Mouse (Mus musculus) ovary, postnatal 36 days (tissue): ENCODE results near the gene Rasgef1c.
A peak's percentile ranks its signal among the peaks of the same experiment; 100 is the strongest.

Source experiments
- DNase-seq: peaks from one replicate; pipeline ENCODE4 v3.0.0; 2022; ENCODE audit warnings: low spot score, mixed read lengths

Gene Rasgef1c

GRCm38 (mm10) chr11:49901659-49902458, at the start of gene Rasgef1c:
TSS of gene Rasgef1c (plus strand) at chr11:49901835.
- peak; percentile 75 for DNase-seq

- DNase-seq: no peak
Observed at GRCm38 (mm10) chr11:49855144-49855543, 46.5 kb upstream of the Rasgef1c start.

GRCm38 (mm10) chr11:49861139-49861538, 40.5 kb upstream of the Rasgef1c start:
- no peak for DNase-seq

GRCm38 (mm10) chr11:49863926-49864325, 37.7 kb upstream of the Rasgef1c start:
- DNase-seq: no peak

DNA sequence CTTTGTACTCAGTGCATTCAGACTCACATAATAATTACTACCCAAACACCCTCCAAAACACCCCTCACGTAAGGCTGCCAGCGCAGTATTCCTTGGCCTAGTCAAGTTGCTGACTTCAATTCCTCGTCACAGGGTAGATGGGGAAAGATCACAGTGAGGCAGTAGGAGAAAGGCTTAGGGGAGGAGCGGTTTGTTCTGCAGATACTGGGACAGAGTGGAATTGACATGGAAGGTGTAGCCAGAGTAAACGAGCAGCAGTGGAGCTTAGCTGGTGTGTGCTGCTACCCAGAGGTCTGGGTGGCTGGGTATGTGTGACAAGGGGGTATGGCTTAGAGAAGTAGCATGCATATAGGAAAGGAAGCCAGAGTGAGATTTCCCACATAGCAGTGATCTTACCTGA, 34.3 kb upstream of the Rasgef1c start:
- no peak for DNase-seq

DNA sequence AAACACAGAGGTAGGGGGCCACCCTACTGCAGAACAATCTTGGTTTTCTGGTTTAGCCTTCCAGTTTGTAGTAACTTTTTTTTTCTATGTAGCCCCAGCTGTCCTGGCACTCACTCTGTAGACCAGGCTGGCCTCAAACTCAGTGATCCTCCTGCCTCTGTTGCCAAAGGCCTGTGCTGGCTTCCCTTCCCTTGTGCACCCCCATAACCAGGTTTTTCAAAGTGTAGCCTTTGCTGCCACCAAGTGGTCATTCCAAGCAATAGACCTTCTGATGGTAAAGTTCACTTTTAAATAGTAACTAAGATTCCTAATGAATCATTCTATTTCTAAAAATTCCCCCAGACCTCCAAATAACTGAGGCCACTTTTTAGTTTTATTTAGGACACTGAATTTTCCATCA, 31.9 kb upstream of the Rasgef1c start:
- DNase-seq: peak; percentile 30

DNA sequence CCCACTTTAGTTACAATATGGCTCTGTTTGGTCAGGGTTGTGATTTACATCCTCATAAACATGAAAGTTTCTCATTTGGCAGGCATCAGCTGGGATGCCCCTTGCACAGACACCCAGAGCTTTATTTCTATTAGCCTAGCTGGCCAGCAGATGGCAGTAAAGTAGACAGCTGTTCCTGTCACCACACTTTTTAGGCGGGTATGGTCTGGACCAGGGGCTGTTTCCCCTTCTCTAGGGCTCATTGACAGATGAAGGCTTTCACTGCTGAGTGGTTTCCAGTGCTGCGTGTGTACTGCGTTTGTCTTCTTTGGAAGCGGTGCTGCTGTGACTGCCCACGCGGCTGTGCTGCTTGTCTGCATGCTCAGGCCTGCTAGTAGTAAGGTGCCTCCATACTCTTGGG, 29.7 kb upstream of the Rasgef1c start:
- DNase-seq: no peak

GRCm38 (mm10) chr11:49872779-49873178, 28.9 kb upstream of the Rasgef1c start:
- DNase-seq: no peak

DNA sequence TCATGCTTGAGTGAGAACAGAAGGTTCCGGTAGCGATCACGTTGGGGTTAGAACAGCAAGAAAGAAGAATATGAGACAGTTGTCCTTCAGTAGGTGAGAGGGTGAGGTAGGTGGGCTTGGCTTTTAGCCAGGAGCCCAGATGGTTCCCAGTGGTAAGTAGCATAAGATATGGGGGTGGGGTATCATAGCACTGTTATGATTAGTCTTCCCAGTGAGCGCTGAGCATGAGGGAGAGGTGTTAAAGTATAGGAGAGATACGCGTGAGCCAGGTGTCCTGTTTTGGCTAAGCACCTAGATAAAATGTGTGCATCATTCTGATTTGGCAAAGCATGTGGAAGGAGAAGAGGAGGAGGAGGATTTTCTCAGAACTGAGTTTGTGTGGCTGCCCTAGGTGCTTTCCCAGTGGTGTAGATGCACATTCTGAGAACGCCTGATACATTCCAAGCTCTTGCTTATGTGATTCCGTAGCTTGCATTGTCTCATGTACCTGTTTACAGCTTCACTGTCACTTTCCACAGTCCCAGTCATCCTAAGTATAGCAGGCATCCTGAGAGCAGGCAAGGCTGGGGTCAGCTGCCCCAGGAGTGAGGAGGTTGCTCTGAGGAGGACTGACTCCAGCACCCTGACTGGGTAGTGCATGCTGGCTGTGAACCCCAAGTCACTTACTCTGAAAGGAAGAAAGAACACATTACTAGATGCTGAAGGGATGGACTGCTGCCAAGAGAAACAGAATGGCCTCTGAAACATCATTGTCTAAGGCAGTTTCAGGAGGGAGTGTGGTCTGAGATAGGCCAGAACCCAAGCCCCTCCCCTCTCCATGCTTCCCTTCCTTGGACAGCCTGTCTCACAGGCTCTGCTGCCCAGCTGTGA, 24.5 kb upstream of the Rasgef1c start:
- DNase-seq: no peak

DNA sequence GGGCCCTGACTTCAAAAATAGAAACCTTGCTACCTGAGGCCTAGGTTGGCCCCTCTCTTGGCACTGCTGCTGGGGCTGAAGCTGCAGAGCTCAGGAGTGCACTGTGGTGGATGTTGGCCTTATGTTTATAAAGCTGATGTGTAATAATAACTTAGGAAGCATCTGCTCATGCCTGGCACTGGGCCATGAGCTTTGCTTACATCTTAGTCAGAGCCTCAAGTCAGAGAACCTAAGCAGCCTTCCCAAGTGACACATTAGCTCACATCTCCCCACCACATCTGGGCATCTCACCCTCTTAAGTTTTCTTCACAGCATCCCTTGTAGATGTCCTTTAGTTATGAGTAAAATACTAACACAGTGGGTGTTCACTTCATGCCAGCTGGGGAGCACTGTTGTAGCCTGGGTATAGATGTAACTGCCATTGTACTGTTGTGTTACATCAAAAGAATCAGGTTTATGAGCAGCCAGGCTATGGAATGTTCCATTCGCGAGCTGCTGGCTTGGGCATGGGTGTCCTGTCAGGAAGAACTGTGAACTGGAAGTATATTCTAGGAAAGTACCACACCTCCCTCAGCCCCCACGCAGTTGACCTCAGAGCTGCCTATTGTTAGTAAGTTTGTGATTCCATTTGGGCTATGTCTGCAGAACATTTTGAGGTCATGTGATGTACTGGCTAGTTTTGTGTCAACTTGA, 21.5 kb upstream of the Rasgef1c start:
- DNase-seq: no peak

DNA sequence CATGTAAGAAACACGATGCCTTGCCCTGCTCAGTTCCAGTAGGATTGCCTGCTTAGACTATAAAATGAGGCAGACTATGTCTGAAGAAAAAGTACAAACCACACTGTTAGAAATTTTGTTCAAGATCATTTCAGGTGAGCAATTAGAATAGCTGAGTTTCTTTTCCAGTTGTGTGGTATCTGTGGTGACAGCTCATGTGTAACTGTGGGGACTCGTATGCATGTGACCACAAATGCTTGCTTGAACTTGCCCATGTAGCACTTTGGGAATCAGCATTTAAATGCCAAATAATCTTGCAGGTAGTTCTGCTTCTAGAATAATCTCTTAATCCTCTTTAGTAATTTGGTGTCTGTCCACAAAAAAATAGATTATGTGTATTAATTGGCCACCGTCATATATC, 18.2 kb upstream of the Rasgef1c start:
- DNase-seq: no peak

DNA sequence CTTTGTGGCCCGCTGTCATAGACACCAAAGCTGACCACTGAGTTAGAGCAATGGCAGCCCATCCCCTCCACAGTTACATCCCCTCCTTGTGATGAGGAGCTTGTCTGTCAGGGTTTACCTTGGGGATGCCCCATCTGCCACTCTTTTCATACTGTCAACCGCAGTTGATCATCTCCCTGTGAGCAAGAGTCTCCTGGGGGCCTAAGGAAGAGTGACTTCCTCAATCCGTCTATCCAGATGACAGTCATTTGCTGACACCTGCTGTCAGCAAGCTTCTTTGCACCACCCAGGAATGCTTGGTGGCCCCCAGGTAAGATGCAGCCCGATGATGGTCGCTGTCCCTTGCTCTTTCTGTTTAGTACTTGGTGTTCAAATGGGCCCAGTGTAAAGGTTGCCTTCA, 13.2 kb upstream of the Rasgef1c start:
- DNase-seq: no peak

DNA sequence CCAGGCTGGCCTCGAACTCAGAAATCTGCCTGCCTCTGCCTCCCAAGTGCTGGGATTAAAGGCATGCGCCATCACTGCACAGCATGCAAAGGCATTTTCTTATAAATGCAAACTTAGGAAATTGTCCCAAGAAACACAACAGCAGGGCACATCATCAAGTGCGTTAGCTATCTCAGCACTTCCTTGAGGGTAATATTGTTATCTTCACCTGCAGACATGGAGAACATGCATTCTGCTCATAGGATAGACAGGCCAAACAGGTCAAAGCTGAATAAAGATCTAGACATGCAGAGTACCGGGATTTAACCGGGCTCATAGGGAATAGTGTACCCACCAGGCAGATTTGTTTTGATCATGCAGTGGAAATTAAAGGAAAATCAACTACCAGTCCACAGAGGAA, 9.6 kb upstream of the Rasgef1c start:
- DNase-seq: no peak

DNA sequence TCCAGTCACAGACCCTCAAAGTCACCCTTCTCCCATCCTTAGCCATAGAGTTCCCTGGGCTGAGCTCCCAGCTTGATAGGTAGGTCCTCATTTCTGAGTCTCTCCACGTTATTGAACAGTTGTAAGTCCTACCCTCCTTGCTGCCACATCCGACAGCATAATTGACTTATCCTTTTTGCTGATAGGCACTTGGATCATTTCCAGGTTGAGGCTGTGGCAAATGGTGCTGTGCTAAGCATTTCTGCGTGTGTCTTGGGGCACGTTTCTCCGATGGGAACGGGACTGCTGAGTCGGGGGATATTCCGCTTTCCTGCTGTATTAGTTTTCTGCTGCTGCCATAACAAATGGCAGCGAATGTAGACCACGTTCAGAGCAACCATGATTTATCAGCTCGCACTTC, 7.8 kb upstream of the Rasgef1c start:
- no peak for DNase-seq

DNA sequence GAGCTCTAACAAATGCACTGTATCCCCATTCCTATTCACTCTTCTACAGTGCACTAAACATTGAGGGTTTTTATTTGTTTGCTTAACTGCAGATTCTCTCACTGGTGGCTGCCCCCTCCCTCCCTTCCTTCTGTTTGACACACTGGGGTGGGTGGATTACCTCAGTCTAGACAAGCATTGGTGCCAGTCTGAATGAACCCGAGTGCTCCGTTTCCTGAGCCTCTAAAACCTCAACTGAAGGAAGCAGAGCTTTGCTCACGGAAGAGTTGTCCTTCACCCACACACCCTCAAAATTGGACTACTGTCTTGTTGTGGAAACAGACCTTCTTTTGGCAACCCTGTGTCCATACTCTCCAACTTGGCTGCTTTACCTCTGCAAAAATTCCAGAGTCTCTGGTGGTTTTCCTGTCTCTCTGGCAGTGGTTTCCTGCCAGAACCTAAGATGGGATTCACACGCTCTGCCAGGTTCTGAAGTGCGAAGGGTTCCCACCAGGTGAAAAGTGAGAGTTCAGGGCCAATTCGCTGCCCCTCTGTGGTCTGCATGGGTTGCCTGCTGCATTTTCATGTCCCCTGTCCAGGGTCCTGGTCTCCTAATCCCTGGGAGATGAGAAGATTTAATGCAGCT, 5.6 kb upstream of the Rasgef1c start:
- DNase-seq: no peak

DNA sequence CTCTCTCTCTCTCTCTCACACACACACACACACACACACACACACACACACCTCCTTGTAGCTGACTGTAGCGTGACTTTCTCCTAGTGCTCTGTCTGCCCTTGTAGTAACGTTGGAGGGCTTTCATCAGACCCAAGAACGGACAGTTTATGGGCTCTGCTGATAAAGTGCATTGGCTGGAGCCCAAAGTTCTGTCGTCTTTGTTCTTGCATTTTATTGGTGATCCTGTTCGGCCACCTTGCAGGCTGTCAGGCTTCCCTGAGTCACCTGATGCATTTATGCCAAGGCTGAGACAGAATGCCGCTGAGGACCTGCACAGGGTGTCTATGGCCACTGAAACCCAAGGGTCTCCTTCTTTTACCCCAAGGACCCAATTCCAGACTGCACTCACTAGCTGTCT, 1.6 kb upstream of the Rasgef1c start:
- DNase-seq: no peak

DNA sequence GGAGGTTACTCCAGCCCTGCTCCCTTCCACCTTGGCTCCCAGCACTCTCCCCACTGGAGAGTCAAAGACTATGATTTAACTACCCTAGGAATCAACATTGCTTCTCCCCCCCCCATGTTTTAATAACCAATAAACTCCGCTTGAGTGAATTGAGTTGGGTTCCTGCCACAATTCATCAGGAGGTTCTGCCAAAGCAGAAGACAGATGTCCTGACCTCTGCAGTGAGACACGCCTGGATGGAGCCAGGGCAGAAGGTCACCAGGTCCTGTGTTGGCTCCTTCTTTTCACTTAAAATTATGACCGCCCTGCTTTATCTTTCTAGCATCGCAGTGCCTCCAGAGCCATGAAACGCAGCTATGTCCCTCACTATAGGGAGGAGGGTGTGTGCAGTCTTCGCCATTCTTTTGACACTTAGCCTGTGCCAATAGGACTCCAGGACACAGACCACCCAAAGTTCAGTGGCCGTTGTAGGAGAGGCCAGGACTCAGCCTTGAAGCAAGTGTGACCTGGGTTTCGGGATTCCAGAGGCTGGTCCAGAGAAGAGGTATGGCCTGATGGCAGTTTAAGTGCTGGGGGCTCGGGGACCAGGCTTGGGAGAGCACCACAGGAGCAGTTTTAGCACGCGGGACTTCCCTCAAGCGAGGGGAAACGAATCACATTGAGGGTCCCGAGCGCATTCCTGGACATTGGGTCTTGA, 525 bp upstream of the Rasgef1c start:
- no peak for DNase-seq

DNA sequence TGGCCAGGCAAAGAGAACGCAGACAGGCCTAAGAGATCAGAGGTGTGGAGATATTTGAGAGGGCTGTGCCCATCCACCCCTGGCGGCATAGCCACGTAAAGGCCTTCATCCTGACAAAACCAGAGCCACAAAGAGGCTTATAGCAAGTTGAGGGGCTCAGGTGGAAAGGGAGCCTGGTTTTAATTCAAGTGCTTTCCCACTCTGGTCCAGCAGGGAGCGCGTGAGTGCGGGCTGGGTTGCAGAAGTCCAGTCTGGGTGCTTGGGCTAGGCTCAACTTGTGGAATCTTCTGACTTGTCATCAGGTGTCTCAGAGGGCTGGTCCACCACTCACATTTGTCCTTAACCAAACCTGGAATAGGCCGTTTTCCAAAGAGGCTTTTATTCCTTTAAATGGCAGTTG, 1.7 kb downstream of the Rasgef1c start:
- DNase-seq: peak; percentile 66

GRCm38 (mm10) chr11:49918521-49919180, 17.0 kb downstream of the Rasgef1c start:
- no peak for DNase-seq

- DNase-seq: no peak
Observed at GRCm38 (mm10) chr11:49919304-49919703, 17.7 kb downstream of the Rasgef1c start.

GRCm38 (mm10) chr11:49923539-49923938, 21.9 kb downstream of the Rasgef1c start:
- no peak for DNase-seq
